Mouse (Mus musculus): Measurements from ENCODE around the gene Nfatc2. TPM values are rescaled to one million over a fixed set of nuclear protein-coding genes. Genes with fewer than 3 reads are reported as not detected.

Gene Nfatc2
- total and polyA plus RNA-seq, 2 experiments from 2014 or later: 6.4 to 7.3 TPM

GRCm38 (mm10) chr2:168479930-168480329, 121.5 kb downstream of the Nfatc2 start:
- H3K36me3 ChIP-seq (ENCODE audit: insufficient read depth, low read length): no peaks in the 10 kb centered on the region
- no peak for ATAC-seq (ENCODE audit: low FRiP score)
- no peaks in the 10 kb centered on the region for H3K27me3 ChIP-seq (ENCODE audit: insufficient read depth, low read length)
- no peak overlapping the region for H3K27ac ChIP-seq (ENCODE audit: low read depth, low read length)
- H3K4me1 ChIP-seq (ENCODE audit: insufficient read depth, low read length): no peaks in the 10 kb centered on the region
- no peak for TF ChIP-seq CTCF (IDR thresholded peaks at IDR 0.05)
- no peak overlapping the region for H3K4me2 ChIP-seq (ENCODE audit: low read depth, low read length, poor library complexity, severe bottlenecking)
- no peak overlapping the region for H3K4me3 ChIP-seq (ENCODE audit: low read depth, low read length)
- peak; percentile 84 for DNase-seq (ENCODE audit: low spot score)
- H3K9ac ChIP-seq (replicated peaks; ENCODE audit: low read length, poor library complexity, severe bottlenecking): no peak overlapping the region
- no peaks in the 10 kb centered on the region for H3K9me3 ChIP-seq (ENCODE audit: low read length)
- 77% methylated on average over 15 of the region's 15 CpGs for WGBS

- H3K36me3 ChIP-seq (ENCODE audit: insufficient read depth, low read length): no peaks in the 10 kb centered on the region
- H3K9ac ChIP-seq (replicated peaks; ENCODE audit: low read length, poor library complexity, severe bottlenecking): no peak overlapping the region
- no peaks in the 10 kb centered on the region for H3K9me3 ChIP-seq (ENCODE audit: low read length)
- DNase-seq (ENCODE audit: low spot score) (no peak), ATAC-seq (ENCODE audit: low FRiP score) (no peak)
- no peaks in the 10 kb centered on the region for H3K4me1 ChIP-seq (ENCODE audit: insufficient read depth, low read length)
- no peak overlapping the region for H3K4me3 ChIP-seq (ENCODE audit: low read depth, low read length)
- H3K27me3 ChIP-seq (ENCODE audit: insufficient read depth, low read length): no peaks in the 10 kb centered on the region
- no peak for TF ChIP-seq CTCF (IDR thresholded peaks at IDR 0.05)
- H3K4me2 ChIP-seq (ENCODE audit: low read depth, low read length, poor library complexity, severe bottlenecking): no peak overlapping the region
- 67% methylated on average over 7 of the region's 7 CpGs for WGBS
- no peak overlapping the region for H3K27ac ChIP-seq (ENCODE audit: low read depth, low read length)
Observed at GRCm38 (mm10) chr2:168478431-168478830, 123.0 kb downstream of the Nfatc2 start.

GRCm38 (mm10) chr2:168473496-168473895, 128.0 kb downstream of the Nfatc2 start:
- H3K36me3 ChIP-seq (ENCODE audit: insufficient read depth, low read length): no peaks in the 10 kb centered on the region
- 61% methylated on average over 9 of the region's 9 CpGs for WGBS
- no peaks in the 10 kb centered on the region for H3K4me1 ChIP-seq (ENCODE audit: insufficient read depth, low read length)
- TF ChIP-seq CTCF (IDR thresholded peaks at IDR 0.05): no peak
- ATAC-seq (ENCODE audit: low FRiP score): no peak
- H3K9me3 ChIP-seq (ENCODE audit: low read length): no peaks in the 10 kb centered on the region
- no peak overlapping the region for H3K9ac ChIP-seq (replicated peaks; ENCODE audit: low read length, poor library complexity, severe bottlenecking)
- no peak overlapping the region; the same call in 1 of the 2 replicates for H3K4me2 ChIP-seq (ENCODE audit: low read depth, low read length, poor library complexity, severe bottlenecking)
- no peak for DNase-seq (ENCODE audit: low spot score)
- H3K27ac ChIP-seq (ENCODE audit: low read depth, low read length): no peak overlapping the region
- H3K4me3 ChIP-seq (ENCODE audit: low read depth, low read length): no peak overlapping the region
- H3K27me3 ChIP-seq (ENCODE audit: insufficient read depth, low read length): no peaks in the 10 kb centered on the region

- H3K4me2 ChIP-seq (ENCODE audit: low read depth, low read length, poor library complexity, severe bottlenecking): peak overlapping the region; percentile 44
- DNase-seq (ENCODE audit: low spot score) (peak; percentile 80), ATAC-seq (ENCODE audit: low FRiP score) (no peak)
- no peaks in the 10 kb centered on the region for H3K4me1 ChIP-seq (ENCODE audit: insufficient read depth, low read length)
- TF ChIP-seq CTCF (IDR thresholded peaks at IDR 0.05): peak; percentile 78
- H3K4me3 ChIP-seq (ENCODE audit: low read depth, low read length): peak overlapping the region; percentile 20
- no peak overlapping the region for H3K9ac ChIP-seq (replicated peaks; ENCODE audit: low read length, poor library complexity, severe bottlenecking)
- H3K27me3 ChIP-seq (ENCODE audit: insufficient read depth, low read length): no peaks in the 10 kb centered on the region
- H3K36me3 ChIP-seq (ENCODE audit: insufficient read depth, low read length): no peaks in the 10 kb centered on the region
- H3K9me3 ChIP-seq (ENCODE audit: low read length): no peaks in the 10 kb centered on the region
- WGBS: 6% methylated on average over 16 of the region's 16 CpGs
- no peak overlapping the region for H3K27ac ChIP-seq (ENCODE audit: low read depth, low read length)
Observed at GRCm38 (mm10) chr2:168472899-168473298, 128.6 kb downstream of the Nfatc2 start.

GRCm38 (mm10) chr2:168469032-168469431, 132.4 kb downstream of the Nfatc2 start:
- peak; percentile 77 for DNase-seq (ENCODE audit: low spot score)

GRCm38 (mm10) chr2:168467166-168467565, 134.3 kb downstream of the Nfatc2 start:
- Histone ChIP-seq H3K9me3 (ENCODE audit: low read length) (no peaks in the 10 kb centered on the region), H3K4me3 (ENCODE audit: low read depth, low read length) (no peak overlapping the region), H3K9ac (replicated peaks; ENCODE audit: low read length, poor library complexity, severe bottlenecking) (no peak overlapping the region), H3K4me2 (ENCODE audit: low read depth, low read length, poor library complexity, severe bottlenecking) (no peak overlapping the region), H3K36me3 (ENCODE audit: insufficient read depth, low read length) (no peaks in the 10 kb centered on the region), H3K27me3 (ENCODE audit: insufficient read depth, low read length) (no peaks in the 10 kb centered on the region), H3K4me1 (ENCODE audit: insufficient read depth, low read length) (no peaks in the 10 kb centered on the region), H3K27ac (ENCODE audit: low read depth, low read length) (no peak overlapping the region)
- WGBS: 88% methylated on average over 5 of the region's 5 CpGs
- TF ChIP-seq CTCF (IDR thresholded peaks at IDR 0.05): no peak
- DNase-seq (ENCODE audit: low spot score) (no peak), ATAC-seq (ENCODE audit: low FRiP score) (no peak)

More at GRCm38 (mm10) chr2:168469032-168469431, 132.4 kb downstream of the Nfatc2 start:
- TF ChIP-seq CTCF (IDR thresholded peaks at IDR 0.05): peak; percentile 85
- Histone ChIP-seq H3K36me3 (ENCODE audit: insufficient read depth, low read length) (no peaks in the 10 kb centered on the region), H3K27me3 (ENCODE audit: insufficient read depth, low read length) (no peaks in the 10 kb centered on the region), H3K27ac (ENCODE audit: low read depth, low read length) (no peak overlapping the region), H3K4me3 (ENCODE audit: low read depth, low read length) (no peak overlapping the region), H3K9me3 (ENCODE audit: low read length) (no peaks in the 10 kb centered on the region), H3K4me1 (ENCODE audit: insufficient read depth, low read length) (no peaks in the 10 kb centered on the region), H3K9ac (replicated peaks; ENCODE audit: low read length, poor library complexity, severe bottlenecking) (no peak overlapping the region), H3K4me2 (ENCODE audit: low read depth, low read length, poor library complexity, severe bottlenecking) (no peak overlapping the region)
- peak; percentile 13; the same call in 1 of the 2 replicates for ATAC-seq (ENCODE audit: low FRiP score)
- 13% methylated on average over 4 of the region's 4 CpGs for WGBS
